Mouse (Mus musculus) cerebellum, adult 2 months (tissue): Measurements from ENCODE around the gene Heatr5a. TPM values are rescaled to one million over a fixed set of nuclear protein-coding genes. Genes with fewer than 3 reads are reported as not detected.

ENCODE experiments used
- DNase-seq, 2 experiments: peaks; one replicate each; pipeline ENCODE4 v3.0.0; 2021
- H3K27ac ChIP-seq: fragments of 200-500 bp; 2 replicates; pipeline ENCODE4 v1.5.1; 2012; ENCODE audit warnings: low read length, control low read depth, inconsistent platforms; ENCODE audit not compliant: insufficient read depth
- H3K27me3 ChIP-seq: fragments of 200-500 bp; 2 replicates; pipeline ENCODE4 v1.6.1; 2012; ENCODE audit warnings: inconsistent platforms, mild to moderate bottlenecking, low read length, moderate library complexity; ENCODE audit not compliant: control insufficient read depth, insufficient read depth
- H3K4me1 ChIP-seq: fragments of 200-500 bp; 2 replicates; pipeline ENCODE4 v1.6.1; 2011; ENCODE audit warnings: low read length; ENCODE audit not compliant: control insufficient read depth, insufficient read depth
- H3K4me3 ChIP-seq: fragments of 200-500 bp; replicated peaks from 2 replicates; pipeline ENCODE3; 2011; ENCODE audit warnings: mild to moderate bottlenecking, low read depth, low read length, control low read depth; ENCODE audit not compliant: insufficient read depth
- CTCF ChIP-seq: fragments of 200-500 bp; IDR thresholded peaks from 2 replicates; pipeline ENCODE4 v1.5.1; 2011; ENCODE audit warnings: low read depth, mild to moderate bottlenecking, control low read depth, low read length, moderate library complexity, borderline replicate concordance; ENCODE audit not compliant: insufficient read depth
- POLR2A ChIP-seq: fragments of 200-500 bp; IDR thresholded peaks from 2 replicates; pipeline ENCODE4 v1.6.1; 2011; ENCODE audit warnings: low read length, control low read depth, borderline replicate concordance; ENCODE audit not compliant: insufficient read depth
- WGBS: fragments of 180-500 bp; shearing (Covaris S2); methylation state at CpG from one replicate; pipeline ENCODE4 v1.1.7; 2018; 5-methylcytosine and 5-hydroxymethylcytosine counted together
- polyA plus RNA-seq: library from polyadenylated mRNA; depleted of rRNA; stranded (reverse); fragments of >200 nt; gene quantifications from 2 replicates; pipeline ENCODE4 v1.2.3, GENCODE M21; 2012; rRNA removed

The Heatr5a gene
- polyA plus RNA-seq, 1 experiment: 15.7 TPM

DNA sequence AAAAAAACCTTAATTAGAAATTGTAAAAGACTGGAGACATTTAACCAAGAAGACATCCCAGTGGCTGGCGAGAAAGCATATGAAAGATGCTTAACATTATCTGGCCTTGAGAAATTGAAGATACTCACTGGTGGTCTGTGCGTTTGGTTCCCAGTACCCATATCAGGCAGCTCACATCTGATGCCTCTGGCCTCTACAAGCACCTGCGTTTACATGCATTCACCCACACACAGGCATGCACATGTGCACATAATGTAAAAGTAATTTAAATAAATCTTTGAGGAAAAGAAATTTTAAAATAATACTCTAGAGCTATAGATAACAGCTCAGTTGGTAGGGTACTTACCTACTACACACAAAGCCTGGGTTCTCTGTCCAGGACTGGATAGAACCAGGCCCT lies 139.8 kb downstream of the Heatr5a start:
- H3K27me3 ChIP-seq: no peaks in the 10 kb centered on the region
- H3K27ac ChIP-seq: no peak overlapping the region
- TF ChIP-seq CTCF: no peak
- no peak for TF ChIP-seq POLR2A
- H3K4me3 ChIP-seq: no peak overlapping the region
- H3K4me1 ChIP-seq: peaks cover 2% of the 10 kb centered on the region; the same call in 1 of the 2 replicates
- no peak for DNase-seq
- WGBS: 95% methylated on average over 3 of the region's 3 CpGs

DNA sequence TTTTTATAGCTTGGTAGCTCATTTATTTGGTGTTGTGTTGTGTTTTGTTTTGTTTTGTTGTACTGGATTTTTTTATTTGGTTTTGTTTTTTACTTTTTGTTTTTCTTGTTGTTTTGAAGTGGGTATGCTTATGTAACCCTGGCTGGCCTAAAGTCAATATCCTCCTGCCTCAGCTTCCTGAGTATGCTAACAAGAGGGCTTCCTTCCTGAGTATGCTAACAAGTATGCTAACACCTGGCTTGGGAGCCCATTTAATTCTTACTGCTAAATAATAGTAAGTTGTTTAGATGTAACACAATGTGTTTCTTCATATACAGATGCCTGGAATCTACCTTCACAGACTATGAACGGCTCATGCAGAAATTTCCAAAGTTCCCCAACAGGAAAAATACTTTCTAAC lies 140.4 kb downstream of the Heatr5a start:
- H3K27me3 ChIP-seq: no peaks in the 10 kb centered on the region
- H3K4me3 ChIP-seq: no peak overlapping the region
- no peak for DNase-seq
- peaks cover 2% of the 10 kb centered on the region; the same call in 1 of the 2 replicates for H3K4me1 ChIP-seq
- H3K27ac ChIP-seq: no peak overlapping the region
- TF ChIP-seq POLR2A (no peak), CTCF (no peak)
- WGBS: 87% methylated on average over 1 of the region's 1 CpGs

DNA sequence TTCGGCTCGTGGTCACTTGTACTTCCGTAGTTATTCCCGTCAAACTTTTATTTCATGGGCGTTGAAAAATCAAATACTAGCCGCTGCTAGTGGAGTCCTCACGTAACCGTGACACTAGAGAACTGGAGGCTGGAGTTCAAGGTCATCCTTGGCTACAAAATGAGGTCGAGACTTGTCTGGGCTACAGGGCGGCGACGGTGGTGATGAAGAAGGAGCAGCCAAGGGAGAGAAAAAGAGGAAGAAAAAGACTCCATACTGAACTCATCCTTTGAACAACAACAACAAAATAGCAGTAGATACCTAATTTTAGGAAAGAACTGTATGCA lies 141.1 kb downstream of the Heatr5a start:
- peak overlapping the region; percentile 67 for H3K4me3 ChIP-seq
- peaks cover 2% of the 10 kb centered on the region; the same call in 1 of the 2 replicates for H3K4me1 ChIP-seq
- WGBS: 1% methylated on average over 12 of the region's 12 CpGs
- peak overlapping the region; percentile 93 for H3K27ac ChIP-seq
- DNase-seq: no peak
- H3K27me3 ChIP-seq: no peaks in the 10 kb centered on the region
- TF ChIP-seq CTCF (no peak), POLR2A (no peak)

DNA sequence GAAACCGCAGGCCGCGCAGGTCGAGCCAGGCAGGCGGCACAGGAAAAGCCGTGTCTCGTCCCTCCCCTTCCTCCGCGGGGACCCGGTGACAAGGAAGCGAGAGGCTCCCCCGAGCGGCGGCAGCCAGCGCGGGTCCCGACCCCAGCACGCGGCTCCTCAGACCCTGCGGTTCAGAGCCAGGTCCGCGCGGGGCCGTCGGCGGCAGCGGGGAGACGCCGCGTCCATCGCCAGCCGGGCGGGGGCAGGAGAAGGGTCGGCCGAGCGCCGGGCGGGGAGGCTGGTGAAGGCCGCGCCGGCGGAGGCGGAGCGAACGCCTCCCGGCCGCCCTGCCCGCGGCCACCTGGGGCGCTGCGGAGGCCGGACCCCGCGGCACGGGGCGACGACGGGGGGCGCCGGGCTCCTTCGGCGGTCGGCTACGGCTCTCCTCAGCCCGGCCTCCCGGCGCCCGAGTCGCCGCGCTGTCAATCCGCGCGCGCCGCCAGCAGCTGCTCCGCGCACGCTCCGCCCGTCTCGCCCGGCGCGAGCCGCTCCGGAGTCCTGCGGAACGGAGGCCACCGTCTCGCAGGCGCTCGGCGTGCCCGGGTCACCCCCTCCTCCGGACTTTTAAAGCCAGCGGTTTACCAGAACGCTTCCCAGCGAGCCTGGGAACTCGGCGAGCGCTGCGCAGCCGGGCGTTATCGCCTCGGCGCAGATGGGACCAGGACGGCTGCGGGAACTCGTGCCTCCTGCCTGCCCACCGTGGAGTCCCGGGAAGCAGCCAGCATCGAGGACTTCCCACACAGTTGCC lies 141.6 kb downstream of the Heatr5a start, which contains the start of gene Hectd1:
TSS of gene Hectd1 (minus strand) at position 247 of the 787 bp plus-strand sequence.
- Histone ChIP-seq H3K4me3 (peak within 1 kb of the TSS; percentile 67), H3K27ac (peak within 1 kb of the TSS; percentile 93), H3K27me3 (no peaks in the 10 kb centered on the region), H3K4me1 (peaks cover 2% of the 10 kb centered on the region; the same call in 1 of the 2 replicates)
- WGBS: 1% methylated on average over 111 of the region's 114 CpGs
- peak; percentile 83 to 91 for DNase-seq
- TF ChIP-seq CTCF (0 out of 2 replicates have a peak, but pooled peaks have one; percentile 2), POLR2A (peak; percentile 33; the same call in 1 of the 2 replicates)

DNA sequence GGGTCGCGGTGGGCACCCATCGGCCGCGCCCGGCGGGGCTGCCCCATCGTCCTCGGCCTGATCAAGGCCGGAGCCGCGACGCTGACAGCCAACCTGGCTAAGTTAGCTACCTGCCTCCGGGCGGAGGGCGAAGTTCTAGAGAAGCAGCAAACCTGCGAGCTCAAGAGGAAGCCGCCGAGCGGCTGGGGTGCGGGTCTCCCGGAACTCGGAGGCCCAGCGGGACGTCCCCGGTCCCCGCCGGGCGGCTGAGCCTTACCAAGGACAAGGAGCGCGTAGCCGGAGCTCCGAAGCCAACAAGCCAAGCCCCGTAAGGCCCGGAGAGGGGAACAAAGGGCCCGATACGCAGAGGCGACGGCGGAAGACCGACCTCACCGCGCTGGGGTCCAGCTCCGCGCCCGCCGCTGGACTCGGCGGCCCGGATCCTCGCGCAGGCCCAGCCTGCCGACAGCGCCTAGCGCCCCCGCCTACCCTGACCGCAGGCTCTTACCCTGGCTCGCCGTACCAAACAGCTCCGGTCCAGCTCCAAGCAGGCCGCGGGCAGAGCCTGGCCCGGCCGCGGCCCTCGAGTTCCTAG lies 142.3 kb downstream of the Heatr5a start:
- peak overlapping the region; percentile 67 for H3K4me3 ChIP-seq
- TF ChIP-seq POLR2A: no peak
- no peak for TF ChIP-seq CTCF
- no peaks in the 10 kb centered on the region for H3K27me3 ChIP-seq
- DNase-seq: peak in 1 of 2 experiments; percentile 61
- H3K27ac ChIP-seq: peak overlapping the region; percentile 93
- peaks cover 2% of the 10 kb centered on the region; the same call in 1 of the 2 replicates for H3K4me1 ChIP-seq
- under 1% methylated on average over 66 of the region's 66 CpGs for WGBS

DNA sequence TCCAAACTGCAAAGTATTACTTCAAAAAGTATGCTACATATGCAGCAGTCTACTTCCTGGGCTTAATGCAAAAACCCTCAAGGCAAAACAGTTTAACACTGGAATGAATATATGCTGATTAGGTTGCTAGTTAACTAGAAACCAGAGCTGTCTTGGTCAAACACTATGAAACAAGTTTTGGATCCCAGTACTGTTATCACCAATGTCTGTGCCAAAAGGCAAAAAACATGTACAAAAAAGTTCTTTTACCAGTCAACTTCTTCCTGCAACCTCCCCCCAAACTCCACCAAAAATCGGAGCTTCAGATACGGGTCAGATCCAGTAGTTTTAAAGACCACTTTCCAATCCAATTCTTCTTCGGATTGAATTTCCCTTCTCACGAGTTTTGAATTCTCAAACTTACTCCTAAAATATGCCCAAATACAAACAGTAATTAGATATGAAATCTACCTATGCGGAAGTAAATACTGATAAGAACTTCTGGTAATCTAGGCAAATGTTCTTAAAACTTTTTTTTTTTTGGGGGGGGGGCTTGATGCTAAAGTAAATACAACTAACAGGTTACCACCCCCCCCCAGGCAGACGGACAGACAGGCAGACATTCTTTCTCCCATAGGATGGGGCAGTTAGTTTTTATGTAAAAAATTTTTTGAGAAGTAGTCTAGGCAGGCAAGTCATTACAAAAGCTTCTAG lies 143.0 kb downstream of the Heatr5a start:
- peak overlapping the region; percentile 93 for H3K27ac ChIP-seq
- peaks cover 2% of the 10 kb centered on the region; the same call in 1 of the 2 replicates for H3K4me1 ChIP-seq
- TF ChIP-seq POLR2A: no peak
- TF ChIP-seq CTCF: no peak
- DNase-seq: no peak
- 14% methylated on average over 6 of the region's 6 CpGs for WGBS
- H3K27me3 ChIP-seq: no peaks in the 10 kb centered on the region
- H3K4me3 ChIP-seq: peak overlapping the region; percentile 67

Other genes starting within 250 kb of the Heatr5a start
- gene Hectd1, start 141.8 kb downstream of the Heatr5a start, polyA plus RNA-seq: 39.4 and 41.9 TPM in 2 replicates
- 12.3 and 12.7 TPM in 2 replicates for gene Dtd2, start 35.2 kb upstream of the Heatr5a start, polyA plus RNA-seq
- gene Gpr33, start 56.7 kb upstream of the Heatr5a start, polyA plus RNA-seq: not detected in 2 replicates
- gene Nubpl, start 126.4 kb upstream of the Heatr5a start, polyA plus RNA-seq: 3.5 and 3.6 TPM in 2 replicates